Mouse (Mus musculus): ENCODE results near the gene Bcap29. TPM values are rescaled to one million over a fixed set of nuclear protein-coding genes. Genes with fewer than 3 reads are reported as not detected.

The Bcap29 gene
- polyA plus RNA-seq, 1 experiment from 2014 or later, result 32.7 TPM

GRCm38 (mm10) chr12:31620106-31620505 lies 14.4 kb downstream of the Bcap29 start:
- no peaks in the 10 kb centered on the region for H3K27me3 ChIP-seq
- WGBS, result 83% methylated on average over 8 of the region's 8 CpGs
- no peak overlapping the region for H3K27ac ChIP-seq
- ATAC-seq (ENCODE audit: insufficient number of reproducible peaks, insufficient read depth, low FRiP score, low TSS enrichment, low read depth), result no peak
- no peak overlapping the region for H3K9ac ChIP-seq
- H3K36me3 ChIP-seq, result peaks cover 30% of the 10 kb centered on the region
- no peaks in the 10 kb centered on the region for H3K9me3 ChIP-seq
- no peak overlapping the region for H3K4me2 ChIP-seq
- H3K4me3 ChIP-seq, result no peak overlapping the region
- H3K4me1 ChIP-seq, result peaks cover 3% of the 10 kb centered on the region; the same call in 1 of the 2 replicates

- H3K4me1 ChIP-seq, result no peaks in the 10 kb centered on the region
- 71% methylated on average over 4 of the region's 4 CpGs for WGBS
- H3K4me3 ChIP-seq, result no peak overlapping the region
- H3K9me3 ChIP-seq, result no peaks in the 10 kb centered on the region
- H3K27me3 ChIP-seq, result no peaks in the 10 kb centered on the region
- peaks cover 17% of the 10 kb centered on the region for H3K36me3 ChIP-seq
- ATAC-seq (ENCODE audit: insufficient number of reproducible peaks, insufficient read depth, low FRiP score, low TSS enrichment, low read depth), result no peak
- H3K4me2 ChIP-seq, result no peak overlapping the region
- no peak overlapping the region for H3K9ac ChIP-seq
- H3K27ac ChIP-seq, result no peak overlapping the region
Measured at GRCm38 (mm10) chr12:31613353-31613752, 21.1 kb downstream of the Bcap29 start.

DNA sequence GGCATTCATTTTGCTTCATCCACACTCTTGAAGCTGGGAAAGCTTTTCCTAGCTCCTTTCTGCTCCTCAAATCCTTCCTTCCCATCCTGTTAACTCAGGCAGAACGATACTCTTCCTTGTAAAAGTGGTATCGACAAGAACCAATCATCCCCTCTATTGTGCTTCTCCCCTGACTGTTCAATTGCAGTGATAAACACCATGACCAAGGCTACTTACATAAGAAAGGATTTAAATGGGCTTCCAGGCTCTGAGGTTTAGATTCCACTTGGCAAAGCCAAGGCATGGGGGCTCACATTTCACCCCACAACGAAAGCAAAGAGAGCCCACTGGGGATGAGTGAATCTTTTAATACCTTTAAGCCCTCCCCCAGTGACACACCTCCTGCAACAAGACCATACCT lies 26.3 kb downstream of the Bcap29 start:
- H3K9ac ChIP-seq, result no peak overlapping the region
- WGBS, result 20% methylated on average over 3 of the region's 3 CpGs
- H3K27ac ChIP-seq, result no peak overlapping the region
- H3K4me3 ChIP-seq, result no peak overlapping the region
- no peaks in the 10 kb centered on the region for H3K9me3 ChIP-seq
- no peaks in the 10 kb centered on the region for H3K27me3 ChIP-seq
- H3K4me1 ChIP-seq, result no peaks in the 10 kb centered on the region
- no peak overlapping the region for H3K4me2 ChIP-seq
- H3K36me3 ChIP-seq, result peaks cover 7% of the 10 kb centered on the region; the same call in 1 of the 2 replicates
- ATAC-seq (ENCODE audit: insufficient number of reproducible peaks, insufficient read depth, low FRiP score, low TSS enrichment, low read depth), result no peak

GRCm38 (mm10) chr12:31604894-31605293 lies 29.6 kb downstream of the Bcap29 start:
- ATAC-seq (ENCODE audit: insufficient number of reproducible peaks, insufficient read depth, low FRiP score, low TSS enrichment, low read depth), result no peak
- H3K9ac ChIP-seq, result no peak overlapping the region
- no peaks in the 10 kb centered on the region for H3K4me1 ChIP-seq
- H3K9me3 ChIP-seq, result no peaks in the 10 kb centered on the region
- no peaks in the 10 kb centered on the region for H3K27me3 ChIP-seq
- H3K4me3 ChIP-seq, result no peak overlapping the region
- H3K36me3 ChIP-seq, result 0 out of 2 replicates have a peak, but pooled peaks cover 1% of the 10 kb centered on the region
- no peak overlapping the region for H3K4me2 ChIP-seq
- 46% methylated on average over 3 of the region's 3 CpGs for WGBS
- no peak overlapping the region for H3K27ac ChIP-seq

DNA sequence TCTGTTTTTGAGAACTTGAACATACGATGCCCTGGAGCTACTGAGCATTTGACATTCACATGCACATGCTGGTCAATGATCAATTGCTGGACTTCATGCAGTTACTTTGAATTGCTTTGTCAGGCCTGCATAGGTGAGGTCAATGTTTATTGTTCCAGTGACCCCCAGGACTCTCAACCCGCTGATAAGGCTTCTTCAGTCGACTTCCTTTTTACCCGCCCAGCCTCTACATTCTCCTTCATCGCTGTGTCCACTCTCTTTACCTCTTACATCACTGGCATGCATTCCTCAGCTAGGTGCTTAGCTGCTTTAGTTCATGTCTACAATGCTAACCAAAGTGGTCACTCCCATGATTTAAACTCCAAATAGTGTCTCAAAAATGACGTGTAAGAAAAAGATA lies 30.9 kb downstream of the Bcap29 start:
- ATAC-seq (ENCODE audit: insufficient number of reproducible peaks, insufficient read depth, low FRiP score, low TSS enrichment, low read depth), result no peak
- Histone ChIP-seq H3K27me3 (no peaks in the 10 kb centered on the region), H3K27ac (no peak overlapping the region), H3K9me3 (no peaks in the 10 kb centered on the region), H3K9ac (no peak overlapping the region), H3K4me2 (no peak overlapping the region), H3K4me1 (no peaks in the 10 kb centered on the region), H3K4me3 (no peak overlapping the region), H3K36me3 (0 out of 2 replicates have a peak, but pooled peaks cover 7% of the 10 kb centered on the region)
- 82% methylated on average over 6 of the region's 6 CpGs for WGBS

GRCm38 (mm10) chr12:31594296-31594695 lies 40.2 kb downstream of the Bcap29 start:
- Histone ChIP-seq H3K4me3 (no peak overlapping the region), H3K9ac (no peak overlapping the region), H3K27me3 (no peaks in the 10 kb centered on the region), H3K4me1 (no peaks in the 10 kb centered on the region), H3K9me3 (no peaks in the 10 kb centered on the region), H3K4me2 (no peak overlapping the region), H3K27ac (no peak overlapping the region), H3K36me3 (peaks cover 10% of the 10 kb centered on the region)
- 82% methylated on average over 3 of the region's 3 CpGs for WGBS
- no peak for ATAC-seq (ENCODE audit: insufficient number of reproducible peaks, insufficient read depth, low FRiP score, low TSS enrichment, low read depth)

DNA sequence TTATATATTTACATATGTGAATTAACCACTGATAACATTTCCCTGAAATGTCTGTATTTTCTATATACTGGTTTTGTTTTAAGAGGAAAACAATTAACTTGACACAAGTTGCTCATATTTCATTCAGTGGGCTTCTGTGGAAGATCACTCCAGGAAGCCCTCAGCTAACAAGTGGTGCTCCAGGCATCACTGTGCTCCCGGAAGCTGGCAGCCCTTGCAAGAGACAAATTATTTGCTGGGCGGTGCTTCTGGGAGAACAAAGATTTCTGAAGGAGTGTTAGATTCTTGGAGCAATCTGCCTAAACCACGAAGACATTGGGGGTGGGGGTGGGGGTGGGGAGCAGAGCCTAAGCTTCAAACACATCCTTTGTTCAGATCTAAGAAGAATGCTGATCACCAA lies 42.4 kb downstream of the Bcap29 start:
- no peak overlapping the region for H3K4me2 ChIP-seq
- peaks cover 10% of the 10 kb centered on the region for H3K36me3 ChIP-seq
- H3K4me3 ChIP-seq, result no peak overlapping the region
- H3K4me1 ChIP-seq, result no peaks in the 10 kb centered on the region
- H3K9me3 ChIP-seq, result 0 out of 2 replicates have a peak, but pooled peaks cover 5% of the 10 kb centered on the region
- no peaks in the 10 kb centered on the region for H3K27me3 ChIP-seq
- 28% methylated on average over 3 of the region's 3 CpGs for WGBS
- ATAC-seq (ENCODE audit: insufficient number of reproducible peaks, insufficient read depth, low FRiP score, low TSS enrichment, low read depth), result no peak
- no peak overlapping the region for H3K9ac ChIP-seq
- no peak overlapping the region for H3K27ac ChIP-seq

- WGBS, result 58% methylated on average over 2 of the region's 2 CpGs
- H3K4me1 ChIP-seq, result 0 out of 2 replicates have a peak, but pooled peaks cover 7% of the 10 kb centered on the region
- H3K27ac ChIP-seq, result no peak overlapping the region
- no peak overlapping the region for H3K9ac ChIP-seq
- no peak overlapping the region for H3K4me3 ChIP-seq
- no peaks in the 10 kb centered on the region for H3K36me3 ChIP-seq
- H3K27me3 ChIP-seq, result no peaks in the 10 kb centered on the region
- 0 out of 2 replicates have a peak, but pooled peaks cover 1% of the 10 kb centered on the region for H3K9me3 ChIP-seq
- no peak overlapping the region for H3K4me2 ChIP-seq
- ATAC-seq (ENCODE audit: insufficient number of reproducible peaks, insufficient read depth, low FRiP score, low TSS enrichment, low read depth), result no peak
Measured at GRCm38 (mm10) chr12:31583726-31584125, 50.7 kb downstream of the Bcap29 start.

GRCm38 (mm10) chr12:31582081-31582480 lies 52.4 kb downstream of the Bcap29 start:
- WGBS, result 75% methylated on average over 5 of the region's 5 CpGs
- ATAC-seq (ENCODE audit: insufficient number of reproducible peaks, insufficient read depth, low FRiP score, low TSS enrichment, low read depth), result no peak
- no peaks in the 10 kb centered on the region for H3K9me3 ChIP-seq
- H3K4me3 ChIP-seq, result no peak overlapping the region
- no peak overlapping the region for H3K9ac ChIP-seq
- H3K36me3 ChIP-seq, result no peaks in the 10 kb centered on the region
- no peak overlapping the region for H3K4me2 ChIP-seq
- H3K27me3 ChIP-seq, result no peaks in the 10 kb centered on the region
- 0 out of 2 replicates have a peak, but pooled peaks cover 7% of the 10 kb centered on the region for H3K4me1 ChIP-seq
- H3K27ac ChIP-seq, result no peak overlapping the region

DNA sequence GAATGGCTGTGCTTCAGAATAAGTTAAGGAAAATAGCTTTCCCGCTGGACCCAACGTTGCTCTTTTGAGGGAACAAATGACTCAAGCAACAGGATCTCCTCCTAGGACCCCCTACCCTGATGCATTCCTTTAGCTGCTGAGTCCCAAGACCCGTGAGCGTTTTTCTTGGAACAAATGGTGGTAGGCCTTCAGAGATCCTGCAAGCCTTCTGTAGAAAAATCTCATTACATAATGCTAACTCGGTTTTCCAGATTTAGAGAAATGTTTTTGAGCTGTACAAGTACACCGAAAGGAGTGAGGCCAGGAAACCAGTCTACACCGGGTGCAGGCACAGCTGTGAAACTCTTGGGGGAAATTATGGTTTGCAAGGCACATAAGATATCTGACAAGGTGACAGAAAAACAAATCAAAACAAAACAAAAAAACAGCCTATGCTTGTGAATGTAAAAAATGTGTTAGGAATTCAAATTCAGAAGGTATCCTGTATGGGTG lies 53.1 kb downstream of the Bcap29 start:
- H3K4me3 ChIP-seq, result no peak overlapping the region
- no peak overlapping the region; the same call in 1 of the 2 replicates for H3K27ac ChIP-seq
- ATAC-seq (ENCODE audit: insufficient number of reproducible peaks, insufficient read depth, low FRiP score, low TSS enrichment, low read depth), result no peak
- 0 out of 2 replicates have a peak, but pooled peaks cover 7% of the 10 kb centered on the region for H3K4me1 ChIP-seq
- H3K27me3 ChIP-seq, result no peaks in the 10 kb centered on the region
- H3K9me3 ChIP-seq, result no peaks in the 10 kb centered on the region
- H3K36me3 ChIP-seq, result no peaks in the 10 kb centered on the region
- H3K9ac ChIP-seq, result no peak overlapping the region
- no peak overlapping the region for H3K4me2 ChIP-seq
- 66% methylated on average over 7 of the region's 7 CpGs for WGBS

- Histone ChIP-seq H3K36me3 (no peaks in the 10 kb centered on the region), H3K27ac (no peak overlapping the region; the same call in 1 of the 2 replicates), H3K9ac (no peak overlapping the region), H3K4me2 (no peak overlapping the region), H3K9me3 (no peaks in the 10 kb centered on the region), H3K27me3 (no peaks in the 10 kb centered on the region), H3K4me3 (no peak overlapping the region), H3K4me1 (0 out of 2 replicates have a peak, but pooled peaks cover 7% of the 10 kb centered on the region)
- 0 out of 2 replicates have a peak, but pooled peaks have one; percentile 52 for ATAC-seq (ENCODE audit: insufficient number of reproducible peaks, insufficient read depth, low FRiP score, low TSS enrichment, low read depth)
- WGBS, result 79% methylated on average over 5 of the region's 5 CpGs
Measured at GRCm38 (mm10) chr12:31580634-31581318, 53.7 kb downstream of the Bcap29 start.

Measured in embryonic facial prominence, embryonic 13.5 days (tissue).